Mouse (Mus musculus) naive thymus-derived CD4-positive, alpha-beta T cell, adult 2 months (primary cell): ENCODE results near the gene Hs2st1.

Experiments
- DNase-seq: peaks from one replicate; pipeline ENCODE4 v3.0.0-alpha.2; 2011; ENCODE audit warnings: low read depth

Gene Hs2st1

GRCm38 (mm10) chr3:144506213-144506612 is 63.8 kb downstream of the Hs2st1 start:
- DNase-seq: no peak

GRCm38 (mm10) chr3:144501930-144502329 is 68.1 kb downstream of the Hs2st1 start:
- no peak for DNase-seq

- DNase-seq: no peak
These were observed 73.2 kb downstream of the Hs2st1 start for GRCm38 (mm10) chr3:144496762-144497161.

GRCm38 (mm10) chr3:144494838-144495237 is 75.1 kb downstream of the Hs2st1 start:
- no peak for DNase-seq

- DNase-seq: no peak
These were observed 81.2 kb downstream of the Hs2st1 start for GRCm38 (mm10) chr3:144488787-144489186.

- DNase-seq: no peak
These were observed 89.4 kb downstream of the Hs2st1 start for GRCm38 (mm10) chr3:144480595-144480994.

- no peak for DNase-seq
These were observed 91.6 kb downstream of the Hs2st1 start for GRCm38 (mm10) chr3:144478427-144478794.

GRCm38 (mm10) chr3:144477707-144478426 is 92.1 kb downstream of the Hs2st1 start:
- DNase-seq: no peak

GRCm38 (mm10) chr3:144475891-144476290 is 94.1 kb downstream of the Hs2st1 start:
- no peak for DNase-seq

- DNase-seq: no peak
These were observed 95.3 kb downstream of the Hs2st1 start for GRCm38 (mm10) chr3:144474726-144475125.

- no peak for DNase-seq
These were observed 98.0 kb downstream of the Hs2st1 start for GRCm38 (mm10) chr3:144471954-144472353.

- DNase-seq: no peak
These were observed 99.1 kb downstream of the Hs2st1 start for GRCm38 (mm10) chr3:144470901-144471300.

- peak; percentile 47 for DNase-seq
These were observed 102.5 kb downstream of the Hs2st1 start for GRCm38 (mm10) chr3:144467521-144467920.

- DNase-seq: no peak
These were observed 103.8 kb downstream of the Hs2st1 start for GRCm38 (mm10) chr3:144466108-144466678.

- no peak for DNase-seq
These were observed 107.3 kb downstream of the Hs2st1 start for GRCm38 (mm10) chr3:144462679-144463078.

- no peak for DNase-seq
These were observed 109.7 kb downstream of the Hs2st1 start for GRCm38 (mm10) chr3:144460183-144460788.

GRCm38 (mm10) chr3:144459285-144459697 is 110.7 kb downstream of the Hs2st1 start:
- no peak for DNase-seq

- DNase-seq: peak; percentile 78
These were observed 116.1 kb downstream of the Hs2st1 start for GRCm38 (mm10) chr3:144453701-144454430.

GRCm38 (mm10) chr3:144448977-144449376 is 121.0 kb downstream of the Hs2st1 start:
- no peak for DNase-seq

- no peak for DNase-seq
These were observed 122.1 kb downstream of the Hs2st1 start for GRCm38 (mm10) chr3:144447917-144448316.

- no peak for DNase-seq
These were observed 123.8 kb downstream of the Hs2st1 start for GRCm38 (mm10) chr3:144446081-144446634.

GRCm38 (mm10) chr3:144437871-144438398 is 132.0 kb downstream of the Hs2st1 start:
- DNase-seq: no peak
